ENCODE assay signal across 26 mouse cellular contexts in the genomic region with DNA sequence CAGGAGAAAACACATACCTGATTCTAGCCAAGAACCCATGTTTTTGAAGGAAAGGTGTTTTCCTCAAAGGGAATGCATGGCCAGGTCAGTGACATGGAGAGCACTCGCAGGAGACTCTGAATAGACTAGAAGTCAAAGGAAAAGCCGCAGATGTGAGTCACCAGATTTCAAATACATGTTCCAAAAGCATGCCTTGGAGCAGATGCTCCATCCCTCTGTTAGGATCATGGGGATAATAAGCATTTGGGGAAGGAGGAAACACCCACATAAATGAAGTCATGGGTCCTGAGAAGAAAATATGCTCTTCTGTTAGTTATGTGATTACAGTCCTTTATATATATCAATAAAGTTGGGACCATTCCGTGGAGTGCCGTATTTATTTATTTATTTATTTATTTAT. TPM values are rescaled to one million over a fixed set of nuclear protein-coding genes. Genes with fewer than 3 reads are reported as not detected.
DNase-seq lines count a peak whose midpoint lies in the region; ATAC-seq and TF ChIP-seq lines count a peak whose summit lies in the region.
"Had no signal": no experiment of that assay in that cellular context is flagged by ENCODE, and none has a peak within 500 bp of the region (broad histone marks: within the 10 kb centered on the region; RNA-seq: fewer than 3 reads in every experiment).

No protein-coding gene starts in this region.

- 85% methylated on average over 4 of the region's 4 CpGs for WGBS in heart, embryonic 11.5 days (ENCODE audit: insufficient replicate concordance)

- no peak for DNase-seq in frontal cortex, postnatal 10 days (ENCODE audit: low spot score in 2 of 2)
- no peak for DNase-seq in left cerebral cortex, adult 2 months (ENCODE audit: extremely low spot score in 1 of 2, low spot score in 2 of 2)
- no peak for DNase-seq in left cerebral cortex, adult 18-20 months (ENCODE audit: low spot score in 2 of 2)
- DNase-seq in layer of hippocampus, adult 9-11 months, result peak; percentile 45
- DNase-seq in urinary bladder, postnatal 36 days (ENCODE audit: low spot score in 2 of 2), result no peak
- DNase-seq in adipocyte (ENCODE audit: low spot score), result no peak
- DNase-seq: adrenal gland, postnatal 10 days; adrenal gland, postnatal 36 days; cerebellum, adult 11 months; cerebellum, adult 2 months; cerebellum, adult 9-11 months; cerebellum, postnatal 25 days; gastrocnemius, postnatal 25 days; heart, adult 18-20 months; heart, postnatal 14 days; heart, postnatal 4 days had no signal

- no peak for TF ChIP-seq CTCF in left cerebral cortex, adult 2 months (IDR thresholded peaks at IDR 0.05)

- no peaks in the 10 kb centered on the region for H3K4me1 ChIP-seq in heart, embryonic 11.5 days (ENCODE audit: control insufficient read depth, insufficient read depth, low read length)
- H3K4me1 ChIP-seq: embryonic facial prominence, embryonic 12.5 days; embryonic facial prominence, embryonic 15.5 days; forebrain, embryonic 15.5 days; heart, embryonic 13.5 days had no signal

- intact Hi-C loops in left cerebral cortex, adult 2 months (cut with DNase I), result no loop called here

- peaks cover 4% of the 10 kb centered on the region; the same call in 1 of the 2 replicates for H3K27me3 ChIP-seq in heart, embryonic 11.5 days (ENCODE audit: control insufficient read depth, insufficient read depth, low read length)
- H3K27me3 ChIP-seq: embryonic facial prominence, embryonic 12.5 days; embryonic facial prominence, embryonic 15.5 days; forebrain, embryonic 12.5 days; forebrain, embryonic 15.5 days had no signal

- peak; percentile 31; the same call in 1 of the 2 replicates for ATAC-seq in frontal cortex, adult (ENCODE audit: low TSS enrichment)
- no peak for ATAC-seq in heart, embryonic 11.5 days (replicated peaks; ENCODE audit: insufficient number of reproducible peaks, low FRiP score, low TSS enrichment)
- ATAC-seq: activated CD4-positive, CD25-positive, alpha-beta regulatory T cell, adult 4 months; forebrain, embryonic 15.5 days; hindbrain, postnatal 0 days had no signal

- no peak overlapping the region for H3K9ac ChIP-seq in heart, embryonic 11.5 days (ENCODE audit: low read depth, low read length)
- H3K9ac ChIP-seq: embryonic facial prominence, embryonic 12.5 days; embryonic facial prominence, embryonic 15.5 days; forebrain, embryonic 12.5 days; forebrain, embryonic 15.5 days; heart, embryonic 13.5 days; hindbrain, embryonic 14.5 days had no signal

- H3K27ac ChIP-seq in left cerebral cortex, adult 2 months, result peak overlapping the region; percentile 55; the same call in 1 of the 2 replicates
- H3K27ac ChIP-seq in heart, embryonic 11.5 days (ENCODE audit: low read depth, low read length), result no peak overlapping the region
- H3K27ac ChIP-seq: embryonic facial prominence, embryonic 12.5 days; embryonic facial prominence, embryonic 15.5 days; forebrain, embryonic 12.5 days; forebrain, embryonic 15.5 days; heart, embryonic 13.5 days; hindbrain, embryonic 14.5 days; hindbrain, postnatal 0 days had no signal

- H3K36me3 ChIP-seq in heart, embryonic 11.5 days (ENCODE audit: control insufficient read depth, insufficient read depth, low read length), result no peaks in the 10 kb centered on the region
- H3K36me3 ChIP-seq: embryonic facial prominence, embryonic 12.5 days; embryonic facial prominence, embryonic 15.5 days; forebrain, embryonic 12.5 days; forebrain, embryonic 15.5 days; heart, embryonic 13.5 days had no signal

- H3K9me3 ChIP-seq in heart, embryonic 11.5 days (replicated peaks; ENCODE audit: control insufficient read depth, low read length), result no peaks in the 10 kb centered on the region
- H3K9me3 ChIP-seq: embryonic facial prominence, embryonic 12.5 days; embryonic facial prominence, embryonic 15.5 days; forebrain, embryonic 12.5 days; forebrain, embryonic 15.5 days; heart, embryonic 13.5 days had no signal

- no peak overlapping the region for H3K4me2 ChIP-seq in heart, embryonic 11.5 days
- H3K4me2 ChIP-seq: embryonic facial prominence, embryonic 12.5 days; embryonic facial prominence, embryonic 15.5 days; forebrain, embryonic 12.5 days; forebrain, embryonic 15.5 days; heart, embryonic 13.5 days; hindbrain, embryonic 14.5 days had no signal

- no peak overlapping the region for H3K4me3 ChIP-seq in left cerebral cortex, adult 2 months
- H3K4me3 ChIP-seq in heart, embryonic 11.5 days (ENCODE audit: low read depth, low read length), result no peak overlapping the region
- H3K4me3 ChIP-seq: embryonic facial prominence, embryonic 12.5 days; embryonic facial prominence, embryonic 15.5 days; forebrain, embryonic 12.5 days; forebrain, embryonic 15.5 days; heart, embryonic 13.5 days had no signal

RNA-seq across cellular contexts. Expression of a gene that starts 58.7 kb away (rescaled TPM):
- total RNA-seq in left cerebral cortex, adult 2 months (2021), result 1 to 10 TPM; 3.2 to 3.8 TPM
- 1 to 10 TPM; 2.3 to 2.7 TPM for total RNA-seq in left cerebral cortex, adult 18-20 months (2021)
- polyA plus RNA-seq in heart, embryonic 11.5 days (2014; fragmentation: Nextera tagmentation; extraction: Ambion mirVana), result 9.8 and 11.0 TPM in 2 replicates
